Mouse (Mus musculus) retina, adult 2 months (tissue): ENCODE measurements around the gene Sema5a.

Experiments used
- DNase-seq: peaks from one replicate; pipeline ENCODE4 v3.0.0-alpha.2; 2012; ENCODE audit warnings: low read depth, low spot score

The Sema5a gene

DNA sequence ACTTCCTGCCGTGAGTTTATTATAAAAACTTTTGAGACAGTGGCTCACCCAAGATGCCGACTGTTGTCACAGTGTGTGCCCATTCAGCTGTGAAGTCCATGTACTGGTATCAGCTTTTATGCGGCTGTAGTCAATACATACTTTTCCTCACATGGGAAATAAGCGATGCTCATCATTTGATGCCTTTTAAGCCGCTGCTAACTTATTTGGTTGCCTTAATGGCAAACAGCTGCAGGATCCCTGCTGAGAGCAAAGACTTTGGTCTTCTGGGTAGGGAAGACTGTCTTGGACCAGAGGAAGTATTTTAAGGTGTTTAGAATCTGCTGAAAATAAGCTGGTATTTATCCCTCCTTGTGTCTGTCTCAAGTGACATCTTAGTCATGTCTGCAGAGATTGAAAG, 2.7 kb downstream of the Sema5a start:
- no peak for DNase-seq

GRCm38 (mm10) chr15:32254806-32255205, 10.2 kb downstream of the Sema5a start:
- DNase-seq: no peak

GRCm38 (mm10) chr15:32257340-32257739, 12.7 kb downstream of the Sema5a start:
- no peak for DNase-seq

DNA sequence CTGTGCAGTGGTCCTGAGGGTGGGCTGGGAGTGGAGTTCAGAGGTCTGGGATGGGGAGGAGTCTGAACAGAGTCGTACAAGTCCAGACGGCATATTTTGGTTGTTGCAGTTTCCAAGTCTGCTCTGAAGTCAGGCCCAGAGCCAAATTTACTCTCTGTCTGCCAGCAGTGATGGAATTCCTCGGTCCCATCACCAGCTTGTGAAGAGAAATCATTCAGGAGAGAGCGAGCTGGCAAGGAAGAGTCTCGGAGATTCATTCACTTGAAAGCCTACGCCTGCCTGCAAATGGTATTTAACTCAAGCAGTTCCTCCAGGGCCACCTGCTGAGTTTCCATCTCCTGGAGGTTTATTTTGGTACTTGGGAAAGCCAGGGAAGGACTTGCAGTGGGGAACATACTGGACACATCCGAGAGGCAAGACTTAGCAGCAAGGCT, 13.3 kb downstream of the Sema5a start:
- no peak for DNase-seq

DNA sequence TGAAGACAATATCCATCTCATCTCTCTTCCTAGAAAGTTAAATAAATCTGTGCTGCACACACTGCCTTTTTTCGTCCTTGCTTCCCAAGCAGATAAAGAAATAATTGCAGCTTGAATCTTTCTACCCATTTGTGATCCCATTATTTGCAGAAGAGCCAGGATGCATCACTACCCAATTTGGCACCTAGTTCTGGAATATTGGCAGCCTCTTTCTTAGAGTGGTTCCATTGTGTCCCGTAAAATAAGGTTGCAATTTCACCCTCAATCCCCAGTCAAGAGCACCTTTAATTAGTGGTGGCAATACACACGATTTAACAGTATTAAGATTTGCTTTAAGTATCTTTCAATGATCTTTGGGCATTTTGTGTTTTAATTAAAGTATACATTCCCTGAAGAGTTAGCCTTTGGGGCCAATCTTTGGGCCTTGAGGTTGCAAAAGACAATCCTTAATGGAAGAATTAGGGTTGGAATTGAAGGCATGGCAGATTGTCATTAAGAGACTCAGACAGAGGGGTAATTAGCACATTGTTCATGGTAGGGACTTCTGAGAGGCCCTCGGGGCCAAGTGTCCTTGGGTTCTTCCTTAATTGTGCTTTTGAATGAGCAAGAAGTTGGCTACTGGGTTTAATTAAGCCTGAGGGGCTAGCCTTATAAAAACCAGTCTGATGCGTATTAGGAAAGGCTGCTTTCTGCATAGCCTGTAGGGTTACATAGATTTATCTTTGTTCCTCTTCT, 14.9 kb downstream of the Sema5a start:
- no peak for DNase-seq

DNA sequence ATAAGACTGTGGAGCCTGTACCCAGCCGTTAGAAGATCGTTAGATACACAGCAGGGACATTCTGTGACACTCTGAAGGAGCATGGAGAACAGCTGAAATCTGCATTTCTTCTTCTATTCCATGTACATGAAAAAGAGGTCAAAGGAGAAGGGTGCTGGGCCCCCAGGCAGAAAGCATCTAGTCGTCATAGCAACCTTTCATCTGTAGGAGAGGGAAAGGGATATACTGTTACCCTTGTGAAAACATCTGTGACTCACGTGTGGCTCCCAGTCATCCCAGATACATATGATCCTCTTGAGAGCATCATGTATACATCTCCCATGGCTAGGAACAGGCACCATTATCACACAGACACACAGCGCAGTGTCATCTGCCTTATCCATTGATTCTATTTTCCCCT, 16.3 kb downstream of the Sema5a start:
- no peak for DNase-seq

GRCm38 (mm10) chr15:32263651-32264050, 19.0 kb downstream of the Sema5a start:
- DNase-seq: no peak

DNA sequence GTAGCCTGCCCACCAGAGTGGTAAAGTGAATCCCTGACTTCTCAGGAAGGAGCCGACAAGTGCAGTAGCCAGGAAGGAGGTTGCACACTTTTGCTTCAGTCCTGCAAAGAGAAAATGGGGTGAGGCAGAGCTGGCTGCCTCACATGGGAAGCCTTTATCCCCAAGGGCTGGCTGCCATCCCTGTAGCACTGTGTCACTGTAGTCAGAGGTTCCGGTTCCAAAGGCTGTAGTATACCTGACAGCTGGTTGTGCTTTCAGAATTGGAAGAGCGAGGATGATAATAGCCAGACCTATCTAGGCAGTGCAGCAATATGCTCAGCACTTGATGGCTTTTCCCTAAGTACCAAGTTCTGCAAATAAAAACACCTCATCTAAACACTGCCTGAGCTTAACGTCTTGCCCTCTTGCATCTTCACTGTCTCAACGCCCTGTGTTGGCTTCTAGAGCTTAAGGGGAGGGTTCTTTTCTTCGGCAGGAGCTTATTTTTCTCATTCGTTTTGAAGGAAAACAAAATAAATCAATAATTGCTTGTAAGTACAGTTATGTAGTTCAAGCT, 20.3 kb downstream of the Sema5a start:
- no peak for DNase-seq

- no peak for DNase-seq
Observed at GRCm38 (mm10) chr15:32265378-32265934, 20.8 kb downstream of the Sema5a start.

GRCm38 (mm10) chr15:32266122-32266820, 21.7 kb downstream of the Sema5a start:
- no peak for DNase-seq

- no peak for DNase-seq
Observed at GRCm38 (mm10) chr15:32270106-32270505, 25.5 kb downstream of the Sema5a start.

DNA sequence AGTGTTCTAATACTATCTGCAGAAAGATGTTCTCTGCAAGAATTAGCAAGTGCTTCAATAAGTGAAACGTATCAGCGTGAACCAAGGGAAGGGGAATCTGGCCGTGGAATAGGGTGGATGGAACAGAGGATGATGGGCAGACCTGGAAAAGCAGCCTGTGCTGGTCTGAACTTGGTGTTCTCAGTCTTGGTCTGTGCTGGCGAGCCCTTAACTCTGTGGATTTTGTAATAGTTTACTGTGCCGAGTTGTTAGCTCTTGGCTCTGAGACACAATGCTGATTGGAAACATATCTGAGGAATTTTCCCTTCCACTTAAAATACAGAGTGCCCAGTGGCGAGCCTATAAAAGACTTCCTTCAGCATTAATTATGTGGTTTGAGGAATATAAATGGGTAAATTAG, 29.3 kb downstream of the Sema5a start:
- DNase-seq: no peak

DNA sequence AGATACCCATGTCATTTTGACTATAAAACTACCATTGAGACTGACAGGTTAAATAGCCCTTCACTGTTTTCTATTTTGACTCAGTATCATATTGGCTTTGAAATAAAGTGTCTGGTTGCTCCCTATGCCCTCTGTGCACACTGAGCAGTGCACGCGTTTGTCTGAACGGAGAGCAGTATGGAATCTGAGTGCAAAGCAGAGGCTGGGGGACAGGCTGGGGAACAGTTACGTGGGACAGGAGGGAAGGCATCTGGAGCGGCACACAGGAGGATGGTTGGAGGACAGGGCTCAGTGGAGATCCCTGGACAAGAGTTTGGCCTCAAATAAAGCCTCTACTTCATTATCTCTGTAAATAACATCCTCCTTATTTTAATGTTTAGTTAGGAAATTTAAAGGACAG, 30.4 kb downstream of the Sema5a start:
- DNase-seq: no peak

DNA sequence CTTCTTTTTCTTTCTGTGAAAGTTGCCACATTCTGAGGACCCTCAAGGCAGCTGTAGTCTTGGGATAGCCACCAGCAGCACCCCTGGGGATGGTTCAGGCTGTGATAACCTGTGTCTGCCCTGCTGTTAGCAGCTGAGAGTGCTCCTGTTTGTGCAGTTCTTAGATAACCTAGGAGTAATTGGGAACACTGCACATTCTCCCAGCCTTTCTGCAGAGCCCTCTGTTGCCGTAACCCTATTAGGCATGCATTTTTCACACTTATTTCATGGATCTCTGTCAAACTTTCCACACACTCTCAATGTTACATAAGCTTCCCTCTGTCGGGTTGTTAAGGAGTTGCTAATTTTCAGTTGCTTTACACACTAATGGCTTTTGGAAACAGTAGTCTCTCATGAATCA, 34.0 kb downstream of the Sema5a start:
- no peak for DNase-seq

DNA sequence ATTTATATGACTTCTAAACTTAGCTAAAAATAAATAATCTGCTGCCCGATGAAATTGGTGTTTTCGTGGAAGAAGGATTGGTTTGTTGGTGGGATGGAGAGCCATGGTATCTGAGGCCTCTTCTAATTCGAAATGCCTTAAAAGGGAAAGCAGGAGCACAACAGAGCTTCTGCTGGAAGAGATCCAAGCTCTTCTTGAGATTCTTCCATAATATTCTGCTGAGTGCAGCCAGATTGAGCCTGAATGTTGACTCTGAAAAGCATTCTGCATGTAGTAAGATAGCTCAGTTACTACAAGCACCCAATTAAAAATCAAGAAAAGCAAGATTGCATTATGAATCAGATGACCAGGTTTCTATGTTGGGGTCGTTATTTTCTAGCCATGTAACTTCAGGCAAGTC, 36.8 kb downstream of the Sema5a start:
- DNase-seq: no peak

GRCm38 (mm10) chr15:32284688-32285087, 40.1 kb downstream of the Sema5a start:
- DNase-seq: no peak

DNA sequence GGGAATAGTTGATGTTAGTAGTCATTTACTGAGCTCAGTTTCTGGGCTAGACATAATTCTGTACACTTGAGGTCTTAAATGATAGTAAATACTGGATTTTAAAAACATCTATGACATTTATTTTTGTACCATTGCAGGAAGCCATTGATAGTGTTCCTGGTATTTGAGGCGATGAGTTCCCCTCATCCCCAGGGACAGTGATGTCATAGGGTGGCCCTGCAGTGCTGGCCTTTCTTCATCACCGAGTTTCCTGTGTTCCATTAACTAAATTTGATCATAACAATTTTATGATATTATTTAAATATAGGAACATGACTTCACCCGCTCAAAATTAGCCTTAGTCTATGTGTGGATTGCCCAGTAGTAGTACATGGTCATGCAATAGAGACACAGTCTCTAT, 41.7 kb downstream of the Sema5a start:
- no peak for DNase-seq

DNA sequence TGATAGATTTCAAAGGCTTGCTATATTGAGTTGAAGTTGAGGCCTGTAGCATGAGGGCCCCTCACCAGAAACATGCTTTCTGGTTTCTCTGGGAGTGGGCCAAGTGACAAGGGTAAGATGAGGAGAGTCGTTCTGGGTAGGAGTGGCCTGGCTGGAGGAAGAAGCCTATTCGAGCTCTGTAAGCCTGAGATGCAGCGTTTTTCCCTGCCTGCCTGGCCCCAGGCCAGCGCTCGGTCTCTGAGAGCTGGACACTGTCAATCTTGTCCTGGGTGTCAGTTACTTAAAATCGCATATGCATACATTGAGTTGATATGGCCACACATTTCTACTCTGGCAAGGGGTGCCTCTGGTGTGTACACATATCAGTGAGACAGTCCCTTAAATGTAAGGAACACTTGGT, 43.9 kb downstream of the Sema5a start:
- no peak for DNase-seq

DNA sequence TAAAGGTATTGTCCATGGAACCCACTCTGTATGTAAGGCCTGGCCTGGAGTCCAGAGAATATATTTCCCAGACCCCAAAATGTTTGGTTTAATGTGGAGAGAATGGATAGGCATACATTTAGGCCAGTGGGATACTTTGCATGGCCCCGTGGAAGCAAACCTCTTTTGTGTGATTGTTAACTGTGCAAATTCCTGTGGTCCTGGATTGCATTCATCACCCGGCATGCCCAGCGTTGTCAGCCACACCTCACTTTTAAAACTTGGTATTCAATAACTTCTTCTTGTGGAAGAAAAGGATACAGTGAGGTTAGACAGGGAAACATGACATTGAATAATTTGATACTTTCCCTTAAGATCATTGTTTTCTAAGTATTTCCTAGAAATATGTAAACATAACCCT, 46.4 kb downstream of the Sema5a start:
- no peak for DNase-seq

- no peak for DNase-seq
Observed at GRCm38 (mm10) chr15:32296523-32296922, 51.9 kb downstream of the Sema5a start.

GRCm38 (mm10) chr15:32297266-32297665, 52.7 kb downstream of the Sema5a start:
- DNase-seq: no peak

- no peak for DNase-seq
Observed at GRCm38 (mm10) chr15:32298525-32298924, 53.9 kb downstream of the Sema5a start.

DNA sequence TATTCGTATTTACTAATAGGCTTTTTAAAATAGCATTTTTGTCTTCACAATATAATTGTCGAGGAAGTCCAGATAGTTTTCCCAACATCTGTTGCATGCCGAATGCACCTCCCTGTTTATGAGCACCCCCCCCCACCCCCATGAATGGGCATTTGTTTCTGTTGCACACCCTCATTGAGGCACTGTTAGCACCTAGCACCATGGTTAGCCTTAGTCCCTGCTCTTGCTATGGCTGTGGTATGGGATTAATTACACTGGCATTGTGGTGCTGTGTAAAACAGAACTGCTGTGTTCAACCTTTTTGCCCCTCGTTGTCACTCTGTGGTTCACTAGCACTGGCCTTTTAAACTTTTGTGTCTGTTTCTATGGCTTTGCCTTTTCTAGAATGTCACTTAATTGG, 56.4 kb downstream of the Sema5a start:
- no peak for DNase-seq
